Mouse (Mus musculus) neural tube, embryonic 15.5 days (tissue): Measurements from ENCODE around the gene Ccdc66. TPM values are rescaled to one million over a fixed set of nuclear protein-coding genes. Genes with fewer than 3 reads are reported as not detected.

Experiments used
- ATAC-seq: fragments of 200-750 bp; cut with Nextera tagmentation; 2 replicates; pipeline ENCODE4 v1.8.0; 2017; ENCODE audit warnings: mild to moderate bottlenecking, moderate TSS enrichment, moderate library complexity; ENCODE audit not compliant: low FRiP score
- H3K27ac ChIP-seq: fragments of 300-500 bp; sonication (generic); replicated peaks from 2 replicates; pipeline ENCODE4 v1.5.1; 2015; ENCODE audit warnings: mild to moderate bottlenecking, inconsistent platforms
- H3K27me3 ChIP-seq: fragments of 300-500 bp; sonication (generic); replicated peaks from 2 replicates; pipeline ENCODE4 v1.6.1; 2015; ENCODE audit warnings: inconsistent platforms
- H3K36me3 ChIP-seq: fragments of 300-500 bp; sonication (generic); 2 replicates; pipeline ENCODE4 v1.6.1; 2015; ENCODE audit warnings: inconsistent platforms
- H3K4me1 ChIP-seq: fragments of 300-500 bp; sonication (generic); 2 replicates; pipeline ENCODE4 v1.6.1; 2015; ENCODE audit warnings: inconsistent platforms
- H3K4me2 ChIP-seq: fragments of 300-500 bp; sonication (generic); 2 replicates; pipeline ENCODE4 v1.6.1; 2015; ENCODE audit warnings: inconsistent platforms, mild to moderate bottlenecking, moderate library complexity
- H3K4me3 ChIP-seq: fragments of 300-500 bp; sonication (generic); replicated peaks from 2 replicates; pipeline ENCODE4 v1.5.1; 2015; ENCODE audit warnings: mild to moderate bottlenecking, inconsistent platforms
- H3K9ac ChIP-seq: fragments of 300-500 bp; sonication (generic); replicated peaks from 2 replicates; pipeline ENCODE4 v1.6.1; 2015; ENCODE audit warnings: mild to moderate bottlenecking, inconsistent platforms
- H3K9me3 ChIP-seq: fragments of 300-500 bp; sonication (generic); replicated peaks from 2 replicates; pipeline ENCODE4 v1.6.1; 2016; ENCODE audit warnings: inconsistent platforms
- WGBS: fragments of 180-500 bp; shearing (Covaris S2); methylation state at CpG from one replicate; pipeline ENCODE4 v1.1.7; 2015; ENCODE audit warnings: mixed read lengths; 5-methylcytosine and 5-hydroxymethylcytosine counted together
- polyA plus RNA-seq: library from polyadenylated mRNA; unstranded; fragments of >200 nt; fragmentation: Nextera tagmentation; extraction: Ambion mirVana; gene quantifications from 2 replicates; pipeline ENCODE4 v1.2.1, GENCODE M21; 2015

Gene Ccdc66
- polyA plus RNA-seq, 1 experiment from 2014 or later: 11.2 TPM

GRCm38 (mm10) chr14:27436116-27436515 lies 72.1 kb downstream of the Ccdc66 start:
- no peak overlapping the region for H3K4me3 ChIP-seq
- H3K9ac ChIP-seq: no peak overlapping the region
- H3K27ac ChIP-seq: no peak overlapping the region
- H3K4me2 ChIP-seq: no peak overlapping the region
- 93% methylated on average over 1 of the region's 1 CpGs for WGBS
- H3K9me3 ChIP-seq: 0 out of 2 replicates have a peak, but pooled peaks cover 3% of the 10 kb centered on the region
- H3K27me3 ChIP-seq: no peaks in the 10 kb centered on the region
- peaks cover 17% of the 10 kb centered on the region for H3K36me3 ChIP-seq
- H3K4me1 ChIP-seq: no peaks in the 10 kb centered on the region
- no peak for ATAC-seq

- Histone ChIP-seq H3K4me3 (no peak overlapping the region), H3K4me2 (no peak overlapping the region), H3K27ac (no peak overlapping the region), H3K9me3 (0 out of 2 replicates have a peak, but pooled peaks cover 5% of the 10 kb centered on the region), H3K4me1 (peaks cover 8% of the 10 kb centered on the region), H3K27me3 (no peaks in the 10 kb centered on the region), H3K9ac (no peak overlapping the region), H3K36me3 (peaks cover 15% of the 10 kb centered on the region)
- WGBS: 98% methylated on average over 2 of the region's 2 CpGs
- ATAC-seq: no peak
These were observed 76.2 kb downstream of the Ccdc66 start for GRCm38 (mm10) chr14:27432064-27432463.

Other genes starting within 250 kb of the Ccdc66 start
- 13.6 and 15.9 TPM in 2 replicates for gene Fam208a, start 79.6 kb downstream of the Ccdc66 start, polyA plus RNA-seq
- 61.8 and 80.3 TPM in 2 replicates for gene Erc2, start 114.0 kb upstream of the Ccdc66 start, polyA plus RNA-seq